Mouse (Mus musculus): ENCODE results near the gene Gm47985. TPM values are rescaled to one million over a fixed set of nuclear protein-coding genes. Genes with fewer than 3 reads are reported as not detected.
"Not testable (repeated sequence)": the region's sequence is repeated elsewhere in the genome, so short reads cannot be mapped to it uniquely, and the experiment has no call there.

Gm47985 gene
- polyA plus RNA-seq (2015; fragmentation: Nextera tagmentation; extraction: Ambion mirVana), result 0.11 TPM in 1 of 2 replicates, not detected in the other

GRCm38 (mm10) chr1:151182266-151182665 is at the start of gene Gm47985:
Gene Gm47985 (plus strand): TSS chr1:151182537.
- ATAC-seq (ENCODE audit: borderline replicate concordance, extremely low read depth, low FRiP score, low TSS enrichment); H3K9ac ChIP-seq; H3K27me3 ChIP-seq; H3K4me3 ChIP-seq; H3K4me1 ChIP-seq; H3K4me2 ChIP-seq; H3K9me3 ChIP-seq; H3K27ac ChIP-seq; H3K36me3 ChIP-seq: not testable (repeated sequence)
- WGBS, result no CpG with 5 or more reads among the region's 7 CpGs

DNA sequence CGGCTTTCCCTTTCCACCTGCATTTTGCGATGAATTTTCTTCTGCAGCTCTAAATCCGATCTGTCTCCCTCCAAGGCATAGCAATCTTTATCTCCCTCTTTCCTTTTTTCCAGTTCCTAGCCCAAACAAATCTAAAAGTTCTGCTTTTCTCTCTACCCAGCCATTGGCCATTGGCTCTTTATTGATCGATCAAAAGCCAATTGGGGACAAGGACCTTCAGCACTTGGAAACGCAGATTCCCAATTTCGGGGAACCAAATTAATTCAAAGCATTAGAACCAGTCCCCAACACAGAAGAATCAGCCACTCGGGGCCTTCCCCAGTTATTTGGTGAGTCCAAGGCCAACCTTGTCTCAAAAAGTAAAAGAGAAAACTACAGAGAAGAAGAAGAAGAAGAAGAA is 49.7 kb upstream of the Gm47985 start:
- Histone ChIP-seq H3K4me1 (0 out of 2 replicates have a peak, but pooled peaks cover 3% of the 10 kb centered on the region), H3K9ac (no peak overlapping the region), H3K4me2 (no peak overlapping the region), H3K27me3 (no peaks in the 10 kb centered on the region), H3K9me3 (no peaks in the 10 kb centered on the region), H3K36me3 (no peaks in the 10 kb centered on the region), H3K4me3 (no peak overlapping the region), H3K27ac (no peak overlapping the region)
- WGBS, result 88% methylated on average over 7 of the region's 7 CpGs
- no peak for ATAC-seq (ENCODE audit: borderline replicate concordance, extremely low read depth, low FRiP score, low TSS enrichment)

DNA sequence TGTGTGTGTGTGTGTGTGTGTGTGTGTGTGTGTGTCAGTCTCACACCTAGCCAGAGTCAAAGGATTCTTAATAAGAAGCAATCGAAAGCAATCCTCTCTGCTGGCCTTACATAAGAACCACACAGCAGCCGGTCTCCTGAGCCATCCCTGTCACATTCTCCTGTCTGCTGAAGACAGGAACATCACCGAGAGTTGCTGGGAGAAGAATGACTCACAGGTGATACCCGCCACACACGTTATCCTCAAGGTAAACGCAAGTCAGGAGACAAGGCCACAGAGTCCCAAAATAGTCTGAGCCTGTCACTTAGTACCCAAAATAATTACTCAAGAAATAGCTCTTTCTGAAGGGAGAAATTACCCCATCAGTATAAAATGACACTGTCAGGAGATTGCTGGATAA is 43.9 kb upstream of the Gm47985 start:
- no peak for ATAC-seq (ENCODE audit: borderline replicate concordance, extremely low read depth, low FRiP score, low TSS enrichment)
- Histone ChIP-seq H3K4me2 (no peak overlapping the region), H3K4me3 (no peak overlapping the region), H3K9ac (no peak overlapping the region), H3K36me3 (no peaks in the 10 kb centered on the region), H3K27me3 (no peaks in the 10 kb centered on the region), H3K4me1 (no peaks in the 10 kb centered on the region), H3K9me3 (no peaks in the 10 kb centered on the region), H3K27ac (no peak overlapping the region)
- whole genome bisulfite sequencing, result 47% methylated on average over 6 of the region's 6 CpGs

DNA sequence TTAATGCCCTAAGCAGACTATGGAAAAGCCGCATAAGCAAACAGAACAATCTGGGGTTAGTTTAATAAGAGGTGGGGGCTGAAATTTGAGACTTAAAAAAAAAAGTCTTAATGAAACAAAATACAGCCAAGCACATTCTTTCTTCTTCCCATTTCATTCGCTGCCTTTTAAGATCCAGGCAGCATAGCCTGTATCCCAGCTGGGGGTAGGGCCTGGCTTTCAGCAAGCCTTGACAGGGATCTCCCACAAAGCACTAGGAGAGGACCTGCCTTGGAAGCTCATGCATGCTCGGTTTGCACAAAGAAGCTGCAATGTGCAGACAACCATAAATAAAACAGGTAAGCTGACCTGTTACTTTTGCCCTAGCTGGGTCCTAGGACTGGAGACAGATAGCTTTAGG is 41.4 kb upstream of the Gm47985 start:
- Histone ChIP-seq H3K27me3 (no peaks in the 10 kb centered on the region), H3K36me3 (no peaks in the 10 kb centered on the region), H3K4me2 (no peak overlapping the region), H3K27ac (no peak overlapping the region), H3K4me1 (peaks cover 3% of the 10 kb centered on the region; the same call in 1 of the 2 replicates), H3K4me3 (no peak overlapping the region), H3K9ac (no peak overlapping the region), H3K9me3 (no peaks in the 10 kb centered on the region)
- ATAC-seq (ENCODE audit: borderline replicate concordance, extremely low read depth, low FRiP score, low TSS enrichment), result no peak
- WGBS, result 71% methylated on average over 3 of the region's 3 CpGs

- H3K27ac ChIP-seq, result no peak overlapping the region
- no peaks in the 10 kb centered on the region for H3K27me3 ChIP-seq
- H3K4me1 ChIP-seq, result peaks cover 3% of the 10 kb centered on the region; the same call in 1 of the 2 replicates
- no peaks in the 10 kb centered on the region for H3K9me3 ChIP-seq
- no peaks in the 10 kb centered on the region for H3K36me3 ChIP-seq
- H3K4me2 ChIP-seq, result no peak overlapping the region
- WGBS, result 30% methylated on average over 6 of the region's 6 CpGs
- no peak overlapping the region for H3K4me3 ChIP-seq
- no peak for ATAC-seq (ENCODE audit: borderline replicate concordance, extremely low read depth, low FRiP score, low TSS enrichment)
- no peak overlapping the region for H3K9ac ChIP-seq
These were observed 37.7 kb upstream of the Gm47985 start for GRCm38 (mm10) chr1:151144471-151145146.

DNA sequence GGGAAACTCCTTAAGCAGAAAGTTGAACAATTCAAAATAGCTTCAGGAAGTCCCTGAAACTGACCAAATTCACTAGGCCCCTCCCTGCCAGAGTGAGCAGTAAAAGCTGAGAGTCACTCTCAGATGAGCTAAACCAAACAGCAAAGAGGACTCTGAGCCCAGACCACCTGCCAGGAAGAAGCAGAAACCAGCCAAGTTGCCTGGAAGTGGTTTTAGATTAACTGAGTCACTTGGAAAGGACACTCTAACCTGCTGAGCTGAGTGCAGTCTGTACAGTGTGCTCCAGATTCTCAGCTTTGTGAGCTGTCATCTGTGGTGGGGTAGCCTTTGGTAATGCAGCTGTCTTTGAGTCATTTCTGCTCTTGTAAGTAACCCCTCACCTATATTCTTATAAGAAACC is 34.5 kb upstream of the Gm47985 start:
- Histone ChIP-seq H3K9ac (no peak overlapping the region), H3K27me3 (no peaks in the 10 kb centered on the region), H3K4me3 (no peak overlapping the region), H3K4me2 (no peak overlapping the region), H3K9me3 (no peaks in the 10 kb centered on the region), H3K36me3 (no peaks in the 10 kb centered on the region), H3K4me1 (peaks cover 3% of the 10 kb centered on the region; the same call in 1 of the 2 replicates), H3K27ac (no peak overlapping the region)
- no peak for ATAC-seq (ENCODE audit: borderline replicate concordance, extremely low read depth, low FRiP score, low TSS enrichment)

DNA sequence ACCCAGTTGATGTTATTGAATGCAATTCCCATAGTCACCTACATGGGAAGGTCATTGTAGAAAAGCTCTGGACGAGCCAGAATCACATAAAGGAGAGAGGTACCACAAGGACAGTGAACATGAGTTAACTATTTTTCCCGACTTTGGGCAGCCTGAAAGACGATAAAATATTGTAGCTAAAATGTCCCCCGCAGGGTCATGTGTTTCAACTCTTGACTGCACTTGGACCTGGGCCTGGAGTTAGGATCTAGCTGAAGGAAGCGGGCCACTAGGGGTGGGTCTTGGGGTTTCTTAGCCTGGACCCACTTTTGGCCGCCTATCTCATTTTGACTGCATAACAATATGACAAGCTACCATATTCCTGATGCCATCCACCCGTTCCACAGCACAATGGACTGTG is 32.1 kb upstream of the Gm47985 start:
- Histone ChIP-seq H3K27me3 (no peaks in the 10 kb centered on the region), H3K9me3 (no peaks in the 10 kb centered on the region), H3K4me1 (no peaks in the 10 kb centered on the region), H3K9ac (no peak overlapping the region), H3K27ac (no peak overlapping the region), H3K4me3 (no peak overlapping the region), H3K4me2 (no peak overlapping the region), H3K36me3 (no peaks in the 10 kb centered on the region)
- no peak for ATAC-seq (ENCODE audit: borderline replicate concordance, extremely low read depth, low FRiP score, low TSS enrichment)
- 89% methylated on average over 7 of the region's 7 CpGs for WGBS

DNA sequence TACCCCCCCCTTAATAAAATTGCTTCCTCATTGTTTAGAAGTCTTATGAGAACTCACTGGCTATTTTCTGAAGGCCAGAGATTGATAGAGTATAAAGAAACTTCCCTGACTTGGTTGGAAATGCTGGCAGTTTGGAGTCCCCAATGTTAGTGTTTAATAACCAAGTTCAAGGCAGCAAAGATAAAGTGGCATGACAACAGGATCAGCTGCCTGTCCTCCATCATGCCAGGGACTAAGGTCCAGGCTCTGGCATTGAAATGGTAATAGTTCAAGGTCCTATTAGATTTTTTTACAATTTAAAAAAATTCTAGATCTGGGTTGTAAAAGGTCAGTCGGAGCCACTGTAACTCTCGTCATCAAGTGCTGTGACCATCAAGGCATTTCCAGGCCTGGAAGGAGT is 31.2 kb upstream of the Gm47985 start:
- Histone ChIP-seq H3K4me3 (no peak overlapping the region), H3K4me2 (no peak overlapping the region), H3K27ac (no peak overlapping the region), H3K27me3 (no peaks in the 10 kb centered on the region), H3K9ac (no peak overlapping the region), H3K36me3 (no peaks in the 10 kb centered on the region), H3K9me3 (no peaks in the 10 kb centered on the region), H3K4me1 (no peaks in the 10 kb centered on the region)
- WGBS, result 76% methylated on average over 2 of the region's 2 CpGs
- no peak for ATAC-seq (ENCODE audit: borderline replicate concordance, extremely low read depth, low FRiP score, low TSS enrichment)

DNA sequence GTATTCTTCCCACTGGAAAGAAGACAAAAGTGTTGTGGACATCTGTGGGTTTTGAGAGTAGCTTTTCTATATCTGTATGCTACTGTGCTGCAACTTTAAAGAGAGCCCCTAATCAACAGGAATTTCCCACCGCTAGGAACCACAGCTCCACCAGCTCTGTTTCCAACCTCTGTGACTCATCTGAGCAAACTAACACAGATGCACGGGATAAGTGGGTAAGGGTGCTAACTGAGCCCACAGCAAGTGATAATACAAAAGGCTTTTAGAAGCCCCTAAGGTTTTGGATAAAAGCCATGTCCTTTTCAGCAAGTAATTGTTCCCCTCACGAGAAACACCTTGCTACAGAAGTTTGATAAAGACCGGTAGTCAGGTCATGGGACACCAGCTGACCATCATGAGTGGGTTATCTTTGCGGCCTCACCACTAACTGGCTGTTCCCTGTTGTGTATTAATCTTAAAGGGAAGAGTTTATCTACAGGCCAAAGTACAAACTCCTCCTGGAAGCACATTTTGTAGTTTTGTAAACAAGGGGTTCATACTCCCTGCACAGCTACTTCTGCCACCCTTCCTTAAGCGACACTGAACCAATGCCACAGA is 29.2 kb upstream of the Gm47985 start:
- H3K4me2 ChIP-seq, result no peak overlapping the region
- ATAC-seq (ENCODE audit: borderline replicate concordance, extremely low read depth, low FRiP score, low TSS enrichment), result no peak

DNA sequence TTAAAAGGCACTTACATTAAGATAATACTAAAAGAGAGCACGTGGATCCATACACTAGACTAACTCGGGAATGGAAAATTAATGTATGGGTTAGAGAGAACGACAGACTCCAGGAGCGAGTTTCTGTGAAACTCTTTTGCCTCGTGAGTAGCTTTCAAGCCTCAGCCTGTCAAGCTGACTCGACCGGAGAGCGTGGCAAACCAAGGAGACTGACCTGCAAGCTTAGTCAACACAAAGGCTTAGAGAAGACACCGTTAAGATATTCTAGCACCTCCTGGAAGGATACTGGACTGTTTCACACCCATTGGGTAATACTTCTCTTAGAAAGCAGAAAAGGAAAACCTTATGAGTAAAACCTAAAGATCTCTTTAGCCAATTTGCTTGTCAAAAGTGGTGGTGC is 28.2 kb upstream of the Gm47985 start:
- H3K36me3 ChIP-seq; H3K4me2 ChIP-seq; ATAC-seq (ENCODE audit: borderline replicate concordance, extremely low read depth, low FRiP score, low TSS enrichment); H3K27me3 ChIP-seq; H3K9ac ChIP-seq; H3K9me3 ChIP-seq; H3K4me1 ChIP-seq; H3K27ac ChIP-seq; H3K4me3 ChIP-seq: not testable (repeated sequence)
- WGBS, result 86% methylated on average over 9 of the region's 9 CpGs

More for the DNA sequence above, 29.2 kb upstream of the Gm47985 start:
- Histone ChIP-seq H3K9me3 (no peaks in the 10 kb centered on the region), H3K27me3 (no peaks in the 10 kb centered on the region), H3K36me3 (no peaks in the 10 kb centered on the region), H3K4me3 (no peak overlapping the region), H3K9ac (no peak overlapping the region), H3K27ac (no peak overlapping the region), H3K4me1 (no peaks in the 10 kb centered on the region)
- 76% methylated on average over 6 of the region's 6 CpGs for WGBS

GRCm38 (mm10) chr1:151156129-151156528 is 26.2 kb upstream of the Gm47985 start:
- no peak for ATAC-seq (ENCODE audit: borderline replicate concordance, extremely low read depth, low FRiP score, low TSS enrichment)
- H3K4me3 ChIP-seq, result no peak overlapping the region
- H3K9me3 ChIP-seq, result no peaks in the 10 kb centered on the region
- 83% methylated on average over 3 of the region's 3 CpGs for WGBS
- no peaks in the 10 kb centered on the region for H3K36me3 ChIP-seq
- H3K4me2 ChIP-seq, result no peak overlapping the region
- no peak overlapping the region for H3K27ac ChIP-seq
- no peaks in the 10 kb centered on the region for H3K4me1 ChIP-seq
- H3K27me3 ChIP-seq, result no peaks in the 10 kb centered on the region
- H3K9ac ChIP-seq, result no peak overlapping the region

GRCm38 (mm10) chr1:151156777-151157632 is 25.3 kb upstream of the Gm47985 start:
- Histone ChIP-seq H3K4me2 (no peak overlapping the region), H3K9ac (no peak overlapping the region), H3K4me1 (no peaks in the 10 kb centered on the region), H3K36me3 (no peaks in the 10 kb centered on the region), H3K4me3 (no peak overlapping the region), H3K27me3 (no peaks in the 10 kb centered on the region), H3K9me3 (no peaks in the 10 kb centered on the region), H3K27ac (no peak overlapping the region)
- 56% methylated on average over 7 of the region's 7 CpGs for WGBS
- no peak for ATAC-seq (ENCODE audit: borderline replicate concordance, extremely low read depth, low FRiP score, low TSS enrichment)

All from lung, embryonic 15.5 days (tissue).